Mouse (Mus musculus): ENCODE measurements around the gene Sarm1. TPM values are rescaled to one million over a fixed set of nuclear protein-coding genes. Genes with fewer than 3 reads are reported as not detected.
A peak's percentile ranks its signal among the peaks of the same experiment; 100 is the strongest.

Gene Sarm1
- polyA plus RNA-seq, 1 experiment from 2014 or later, result 6.0 TPM

DNA sequence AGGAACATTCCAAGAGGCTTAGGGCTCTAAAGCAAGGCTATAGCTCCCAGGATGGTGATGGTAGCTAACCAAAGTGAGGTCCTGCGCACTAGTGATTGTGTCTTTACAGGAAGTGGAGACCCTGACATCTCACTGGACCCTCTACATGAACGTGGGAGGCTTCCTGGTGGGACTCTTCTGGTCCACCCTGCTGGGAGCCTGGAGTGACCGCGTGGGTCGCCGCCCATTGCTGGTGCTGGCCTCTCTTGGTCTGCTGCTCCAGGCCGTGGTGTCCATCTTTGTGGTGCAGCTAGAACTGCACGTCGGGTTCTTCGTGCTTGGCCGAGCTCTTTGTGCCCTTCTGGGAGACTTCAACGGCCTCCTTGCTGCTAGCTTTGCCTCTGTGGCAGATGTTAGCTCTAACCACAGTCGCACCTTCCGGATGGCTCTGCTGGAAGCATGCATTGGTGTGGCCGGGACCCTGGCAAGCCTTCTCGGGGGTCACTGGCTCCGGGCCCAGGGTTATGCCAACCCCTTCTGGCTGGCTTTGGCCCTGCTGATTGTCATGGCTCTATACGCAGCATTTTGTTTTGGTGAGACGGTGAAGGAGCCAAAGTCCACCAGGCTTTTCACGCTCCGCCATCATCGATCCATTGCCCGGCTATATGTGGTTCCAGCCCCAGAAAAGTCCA, 31.2 kb downstream of the Sarm1 start:
- Histone ChIP-seq H3K4me1 (peaks cover 29% of the 10 kb centered on the region), H3K36me3 (replicated peaks) (peaks cover 6% of the 10 kb centered on the region), H3K27ac (replicated peaks) (peak overlapping the region; percentile 94), H3K27me3 (replicated peaks; ENCODE audit: low read depth, poor library complexity, severe bottlenecking) (no peaks in the 10 kb centered on the region), H3K4me3 (peak overlapping the region; percentile 74), H3K9me3 (peaks cover 5% of the 10 kb centered on the region; the same call in 1 of the 2 replicates)
- DNase-seq (ENCODE audit: low spot score), result no peak
- WGBS, result 65% methylated on average over 23 of the region's 23 CpGs

DNA sequence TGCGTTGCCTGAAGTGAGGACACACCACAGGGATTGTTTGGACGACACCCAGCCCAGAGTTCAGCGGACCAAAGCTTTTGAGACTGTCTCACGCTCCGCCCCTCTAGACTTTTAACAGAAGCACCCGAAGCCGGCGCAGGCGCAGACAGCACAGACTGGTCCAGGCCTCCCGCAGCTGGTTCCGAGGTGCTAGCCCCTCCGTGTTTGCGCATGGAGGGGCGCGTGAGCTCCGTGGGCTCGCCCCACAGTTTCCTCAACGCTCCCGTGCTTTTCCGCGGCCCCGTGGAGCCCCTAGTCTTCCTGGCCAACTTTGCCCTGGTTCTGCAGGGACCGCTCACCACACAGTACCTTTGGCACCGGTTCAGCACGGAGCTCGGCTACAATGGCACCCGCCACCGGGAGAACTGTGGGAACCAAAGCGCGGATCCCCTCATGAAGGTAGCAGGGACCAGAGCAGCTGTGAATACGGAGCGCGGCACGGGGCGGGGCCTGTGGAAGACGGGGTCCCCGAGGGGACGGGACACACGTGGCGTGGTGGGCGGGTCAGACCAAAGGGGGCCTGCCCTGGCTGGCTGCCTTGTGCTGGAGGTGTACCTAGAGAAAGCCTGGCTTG, 31.9 kb downstream of the Sarm1 start, which contains the start of gene Slc46a1:
Gene Slc46a1 (plus strand): TSS at position 130 of the 613 bp plus-strand sequence.
- H3K27me3 ChIP-seq (replicated peaks; ENCODE audit: low read depth, poor library complexity, severe bottlenecking), result no peaks in the 10 kb centered on the region
- peak within 1 kb of the TSS; percentile 94 for H3K27ac ChIP-seq (replicated peaks)
- under 1% methylated on average over 41 of the region's 41 CpGs for WGBS

DNA sequence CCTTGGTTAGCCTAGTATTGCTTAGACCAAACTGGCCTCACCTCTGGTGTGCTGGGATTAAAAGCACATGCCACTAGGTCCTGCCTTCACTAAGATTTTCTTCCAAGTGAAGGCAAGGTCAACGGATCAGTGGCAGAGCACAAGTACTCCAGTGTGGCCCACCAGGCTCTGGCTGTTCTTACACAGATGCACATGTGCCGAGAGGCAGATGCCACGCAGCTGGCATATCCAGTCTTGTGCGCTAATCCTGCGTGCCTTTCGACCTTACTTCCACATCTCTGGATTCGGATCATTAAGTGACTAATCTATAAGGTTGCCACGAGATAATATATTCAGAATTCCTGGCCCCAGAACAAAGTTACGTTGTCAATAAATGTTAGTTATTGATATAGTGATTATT, 32.4 kb downstream of the Sarm1 start:
- peak overlapping the region; percentile 94 for H3K27ac ChIP-seq (replicated peaks)
- peak; percentile 28 for DNase-seq (ENCODE audit: low spot score)
- WGBS, result 47% methylated on average over 9 of the region's 9 CpGs
- peaks cover 5% of the 10 kb centered on the region; the same call in 1 of the 2 replicates for H3K9me3 ChIP-seq
- peaks cover 29% of the 10 kb centered on the region for H3K4me1 ChIP-seq
- no peaks in the 10 kb centered on the region for H3K36me3 ChIP-seq (replicated peaks)
- H3K27me3 ChIP-seq (replicated peaks; ENCODE audit: low read depth, poor library complexity, severe bottlenecking), result no peaks in the 10 kb centered on the region
- peak overlapping the region; percentile 74 for H3K4me3 ChIP-seq

More for the DNA sequence above, 31.9 kb downstream of the Sarm1 start, which contains the start of gene Slc46a1:
- Histone ChIP-seq H3K4me1 (peaks cover 29% of the 10 kb centered on the region), H3K9me3 (peaks cover 5% of the 10 kb centered on the region; the same call in 1 of the 2 replicates), H3K36me3 (replicated peaks) (no peaks in the 10 kb centered on the region), H3K4me3 (peak within 1 kb of the TSS; percentile 74)
- DNase-seq (ENCODE audit: low spot score), result peak; percentile 94

DNA sequence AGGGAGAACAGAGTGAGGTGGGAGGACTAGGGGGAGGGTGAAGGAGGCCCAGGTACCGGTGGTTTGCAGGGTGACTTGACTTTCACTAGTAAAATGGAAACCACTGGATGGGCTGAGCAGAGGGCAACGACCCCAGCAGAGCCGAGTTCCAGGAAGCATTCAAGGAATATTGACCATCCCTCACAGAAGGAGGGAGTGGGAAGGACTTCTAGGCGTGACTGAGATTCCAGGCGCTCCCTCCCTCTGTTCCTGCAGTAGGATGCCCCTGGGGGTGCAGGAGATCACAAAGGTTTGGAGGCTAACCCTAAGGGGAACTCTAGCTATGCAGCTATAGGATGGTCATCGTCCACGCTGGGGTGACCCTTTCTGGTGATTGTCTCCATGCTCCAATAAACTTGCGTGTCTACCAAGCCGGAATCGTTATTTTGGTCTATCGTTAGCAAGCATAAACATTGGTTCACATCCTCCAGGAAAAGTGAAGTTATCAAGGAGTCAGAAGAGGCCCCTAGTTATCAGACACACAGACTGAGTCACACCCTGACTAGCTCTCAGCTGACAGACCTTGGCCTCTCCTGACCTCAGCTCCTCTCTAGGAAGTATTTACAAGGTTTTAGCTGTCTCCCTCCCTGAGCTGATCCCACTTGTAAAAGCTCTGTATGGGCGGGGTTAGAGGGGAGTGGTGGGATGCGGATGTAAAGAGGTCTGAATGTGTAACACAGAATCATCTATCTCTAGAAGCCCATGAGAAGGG, 34.1 kb downstream of the Sarm1 start:
- Histone ChIP-seq H3K27me3 (replicated peaks; ENCODE audit: low read depth, poor library complexity, severe bottlenecking) (no peaks in the 10 kb centered on the region), H3K36me3 (replicated peaks) (no peaks in the 10 kb centered on the region), H3K4me1 (peaks cover 29% of the 10 kb centered on the region), H3K9me3 (peaks cover 5% of the 10 kb centered on the region; the same call in 1 of the 2 replicates), H3K4me3 (no peak overlapping the region), H3K27ac (replicated peaks) (no peak overlapping the region)
- no peak for DNase-seq (ENCODE audit: low spot score)
- WGBS, result 66% methylated on average over 13 of the region's 13 CpGs

DNA sequence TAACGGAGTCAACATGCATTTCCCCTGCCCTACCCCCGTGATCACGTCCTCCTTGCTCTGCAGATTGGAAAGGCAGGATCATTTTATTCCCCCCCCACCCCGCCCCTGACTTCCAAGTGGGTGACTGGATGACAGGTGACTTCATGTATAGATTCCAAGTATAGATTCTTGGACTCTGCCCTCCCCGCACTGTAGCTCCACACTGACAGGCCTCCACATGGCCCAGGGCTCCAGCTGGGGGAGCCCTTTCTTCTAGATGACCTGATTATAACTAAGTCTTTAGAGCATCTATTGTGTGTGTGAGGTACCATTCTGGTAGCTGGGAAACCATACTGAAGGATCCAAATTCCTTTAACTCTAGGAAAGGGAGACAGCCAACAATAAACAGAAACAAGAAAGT, 34.9 kb downstream of the Sarm1 start:
- Histone ChIP-seq H3K4me3 (no peak overlapping the region), H3K27ac (replicated peaks) (no peak overlapping the region), H3K4me1 (peaks cover 29% of the 10 kb centered on the region), H3K27me3 (replicated peaks; ENCODE audit: low read depth, poor library complexity, severe bottlenecking) (no peaks in the 10 kb centered on the region), H3K36me3 (replicated peaks) (no peaks in the 10 kb centered on the region), H3K9me3 (peaks cover 5% of the 10 kb centered on the region; the same call in 1 of the 2 replicates)
- no peak for DNase-seq (ENCODE audit: low spot score)
- 85% methylated on average over 5 of the region's 5 CpGs for whole genome bisulfite sequencing

DNA sequence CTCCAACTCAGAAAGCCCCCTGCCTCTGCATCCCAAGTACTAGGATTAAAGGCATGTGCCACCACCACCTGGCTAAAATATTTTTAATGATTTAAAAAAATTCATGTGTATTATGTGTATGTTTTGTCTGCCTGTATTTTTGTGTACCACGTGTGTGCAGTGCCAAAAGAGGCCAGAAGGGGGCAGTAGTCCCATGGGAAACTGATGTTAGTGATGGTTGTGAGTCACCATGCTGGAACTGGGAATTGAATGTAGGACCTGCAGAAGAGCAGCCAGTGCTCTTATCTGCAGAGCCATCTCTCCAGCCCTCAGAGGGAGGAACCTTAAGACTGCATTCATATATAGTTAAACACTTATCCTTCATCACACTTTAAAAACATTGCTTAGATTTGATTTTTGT, 35.7 kb downstream of the Sarm1 start:
- no peak overlapping the region for H3K27ac ChIP-seq (replicated peaks)

DNA sequence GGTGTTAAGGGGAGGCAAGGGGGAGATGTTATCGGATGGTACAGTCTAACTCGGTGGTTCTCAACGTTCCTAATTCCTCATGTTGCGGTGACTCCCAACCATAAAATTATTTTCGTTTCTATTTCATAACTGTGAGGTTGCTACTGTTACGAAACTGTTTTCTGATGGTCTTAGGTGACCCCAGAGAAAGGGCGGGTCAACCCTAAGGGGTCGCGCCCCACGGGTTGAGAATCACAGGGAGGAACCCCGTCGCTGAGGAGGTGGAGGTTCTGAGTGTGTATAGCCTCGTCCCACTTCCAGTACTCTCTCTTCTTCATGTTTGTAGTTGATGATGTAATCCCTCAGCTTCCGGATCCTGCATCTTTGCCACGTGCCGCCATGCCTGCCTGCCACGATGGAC, 38.8 kb downstream of the Sarm1 start:
- DNase-seq (ENCODE audit: low spot score), result no peak
- WGBS, result 86% methylated on average over 17 of the region's 17 CpGs
- H3K27me3 ChIP-seq (replicated peaks; ENCODE audit: low read depth, poor library complexity, severe bottlenecking), result 0 out of 2 replicates have a peak, but pooled peaks cover 6% of the 10 kb centered on the region
- no peak overlapping the region for H3K4me3 ChIP-seq
- no peaks in the 10 kb centered on the region for H3K36me3 ChIP-seq (replicated peaks)
- peaks cover 5% of the 10 kb centered on the region; the same call in 1 of the 2 replicates for H3K9me3 ChIP-seq
- H3K27ac ChIP-seq (replicated peaks), result no peak overlapping the region
- peaks cover 13% of the 10 kb centered on the region; the same call in 1 of the 2 replicates for H3K4me1 ChIP-seq

More for the DNA sequence above, 35.7 kb downstream of the Sarm1 start:
- no peaks in the 10 kb centered on the region for H3K27me3 ChIP-seq (replicated peaks; ENCODE audit: low read depth, poor library complexity, severe bottlenecking)
- 61% methylated on average over 1 of the region's 1 CpGs for WGBS
- no peak overlapping the region for H3K4me3 ChIP-seq
- H3K36me3 ChIP-seq (replicated peaks), result no peaks in the 10 kb centered on the region
- DNase-seq (ENCODE audit: low spot score), result no peak
- H3K9me3 ChIP-seq, result peaks cover 5% of the 10 kb centered on the region; the same call in 1 of the 2 replicates
- peaks cover 28% of the 10 kb centered on the region for H3K4me1 ChIP-seq

DNA sequence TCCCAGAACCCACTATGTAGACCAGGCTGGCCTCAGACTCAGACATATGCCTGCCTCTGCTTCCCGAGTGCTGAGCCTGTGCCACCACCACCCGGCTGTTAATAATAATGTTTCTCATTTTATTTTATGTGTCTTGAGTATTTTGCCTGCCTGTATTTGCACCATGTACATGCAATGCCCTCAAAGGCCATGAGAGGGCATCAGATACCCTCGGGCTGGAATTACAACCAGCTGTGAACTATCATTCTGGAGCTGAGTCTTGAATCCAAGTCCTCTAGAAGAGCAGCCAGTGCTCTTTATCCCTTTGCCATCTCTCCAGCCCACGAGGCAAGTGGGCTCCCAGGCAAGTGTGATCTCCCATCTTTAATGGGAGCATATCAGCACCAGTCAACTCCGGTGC, 42.2 kb downstream of the Sarm1 start:
- DNase-seq (ENCODE audit: low spot score), result peak; percentile 51
- Histone ChIP-seq H3K4me1 (peaks cover 5% of the 10 kb centered on the region; the same call in 1 of the 2 replicates), H3K9me3 (no peaks in the 10 kb centered on the region), H3K36me3 (replicated peaks) (no peaks in the 10 kb centered on the region), H3K4me3 (no peak overlapping the region), H3K27ac (replicated peaks) (no peak overlapping the region), H3K27me3 (replicated peaks; ENCODE audit: low read depth, poor library complexity, severe bottlenecking) (0 out of 2 replicates have a peak, but pooled peaks cover 6% of the 10 kb centered on the region)
- WGBS, result 44% methylated on average over 5 of the region's 5 CpGs

DNA sequence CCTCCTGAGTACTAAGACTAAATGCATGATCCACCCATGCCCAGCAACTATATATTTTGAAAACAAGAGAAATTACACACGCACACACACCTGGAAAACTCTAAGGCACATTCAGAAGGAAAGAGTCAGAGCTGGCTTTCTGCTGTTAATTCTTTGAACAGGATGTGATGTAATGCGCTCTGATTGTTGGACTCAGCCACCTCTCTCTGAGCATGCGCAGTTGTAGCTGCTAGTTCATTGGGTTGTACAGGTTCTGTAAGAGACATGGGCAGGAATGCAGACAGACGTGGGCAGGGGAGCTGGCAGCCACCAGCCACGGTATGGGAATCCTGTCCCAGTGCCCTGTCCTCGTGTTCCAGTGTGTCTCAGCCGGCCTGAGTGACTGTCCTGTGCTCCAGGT, 43.3 kb downstream of the Sarm1 start:
- 71% methylated on average over 7 of the region's 7 CpGs for WGBS
- Histone ChIP-seq H3K36me3 (replicated peaks) (no peaks in the 10 kb centered on the region), H3K27ac (replicated peaks) (no peak overlapping the region), H3K4me1 (peaks cover 5% of the 10 kb centered on the region; the same call in 1 of the 2 replicates), H3K4me3 (no peak overlapping the region), H3K9me3 (no peaks in the 10 kb centered on the region), H3K27me3 (replicated peaks; ENCODE audit: low read depth, poor library complexity, severe bottlenecking) (0 out of 2 replicates have a peak, but pooled peaks cover 6% of the 10 kb centered on the region)
- no peak for DNase-seq (ENCODE audit: low spot score)

DNA sequence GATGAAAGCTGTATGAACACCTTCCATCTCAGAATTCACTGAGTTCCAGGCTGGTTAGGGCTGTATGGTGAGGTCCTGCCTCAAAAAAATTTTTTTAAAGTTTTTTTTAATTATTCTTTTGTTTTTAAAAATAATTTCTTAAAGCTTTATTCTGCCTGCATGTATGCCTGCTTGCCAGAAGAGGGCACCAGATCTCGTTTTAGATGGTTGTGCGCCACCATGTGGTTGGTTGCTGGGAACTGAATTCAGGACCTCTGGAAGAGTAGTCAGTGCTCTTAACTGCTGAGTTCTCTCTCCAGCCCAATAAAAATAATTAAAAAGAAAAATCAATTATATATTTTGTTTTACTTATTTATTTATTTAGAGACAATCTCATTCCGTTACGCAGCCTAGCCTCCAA, 43.9 kb downstream of the Sarm1 start:
- 10% methylated on average over 4 of the region's 4 CpGs for WGBS
- H3K4me3 ChIP-seq, result no peak overlapping the region

DNA sequence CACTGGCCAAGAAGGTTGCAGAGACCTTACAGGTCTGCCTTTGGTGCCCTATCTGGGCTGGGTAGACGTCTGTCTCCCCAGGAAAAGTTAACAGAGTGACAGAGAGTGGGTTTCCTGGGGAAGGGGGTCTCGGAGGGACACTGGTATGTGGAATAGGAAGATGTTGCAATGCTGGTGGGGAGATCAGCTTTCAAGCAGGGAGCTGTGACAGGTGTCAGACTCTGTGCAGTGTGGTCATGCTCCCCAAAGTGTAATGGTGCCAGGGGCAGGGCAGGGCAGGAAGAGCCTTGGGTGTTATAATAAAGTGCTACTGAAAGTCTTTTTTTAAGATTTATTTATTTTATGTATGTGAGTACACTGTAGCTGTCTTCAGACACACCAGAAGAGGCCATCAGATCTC, 47.2 kb downstream of the Sarm1 start:
- Histone ChIP-seq H3K27me3 (replicated peaks; ENCODE audit: low read depth, poor library complexity, severe bottlenecking) (no peaks in the 10 kb centered on the region), H3K9me3 (no peaks in the 10 kb centered on the region), H3K27ac (replicated peaks) (no peak overlapping the region), H3K4me3 (no peak overlapping the region), H3K4me1 (peaks cover under 1% of the 10 kb centered on the region; the same call in 1 of the 2 replicates), H3K36me3 (replicated peaks) (no peaks in the 10 kb centered on the region)
- no peak for DNase-seq (ENCODE audit: low spot score)
- WGBS, result 53% methylated on average over 2 of the region's 2 CpGs

More for the DNA sequence above, 43.9 kb downstream of the Sarm1 start:
- peak; percentile 65 for DNase-seq (ENCODE audit: low spot score)
- H3K36me3 ChIP-seq (replicated peaks), result no peaks in the 10 kb centered on the region
- H3K9me3 ChIP-seq, result no peaks in the 10 kb centered on the region
- peaks cover 5% of the 10 kb centered on the region; the same call in 1 of the 2 replicates for H3K4me1 ChIP-seq
- no peak overlapping the region for H3K27ac ChIP-seq (replicated peaks)
- 0 out of 2 replicates have a peak, but pooled peaks cover 6% of the 10 kb centered on the region for H3K27me3 ChIP-seq (replicated peaks; ENCODE audit: low read depth, poor library complexity, severe bottlenecking)

DNA sequence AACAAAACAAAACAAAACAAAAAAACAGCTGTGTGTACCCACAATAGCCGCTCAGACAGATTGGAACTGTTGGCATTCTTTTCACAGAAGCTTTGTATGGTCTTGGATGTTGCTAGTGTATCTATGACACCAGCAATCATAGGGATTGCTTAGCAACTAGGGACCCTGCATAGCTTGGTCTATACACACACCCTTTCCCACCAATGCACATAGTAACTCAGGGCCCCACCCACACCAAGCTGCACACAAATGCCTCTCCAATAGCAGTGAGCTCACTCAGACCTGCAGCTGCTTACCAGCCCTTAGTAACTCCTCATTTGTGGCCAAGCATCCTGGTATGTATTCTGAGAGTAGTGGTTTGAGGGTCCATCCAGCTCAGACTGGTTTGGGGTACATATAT, 49.3 kb downstream of the Sarm1 start:
- Histone ChIP-seq H3K9me3 (no peaks in the 10 kb centered on the region), H3K36me3 (replicated peaks) (no peaks in the 10 kb centered on the region), H3K27ac (replicated peaks) (no peak overlapping the region), H3K4me3 (no peak overlapping the region), H3K27me3 (replicated peaks; ENCODE audit: low read depth, poor library complexity, severe bottlenecking) (no peaks in the 10 kb centered on the region), H3K4me1 (no peaks in the 10 kb centered on the region)
- no peak for DNase-seq (ENCODE audit: low spot score)
- WGBS, result 98% methylated on average over 1 of the region's 1 CpGs

All from embryonic facial prominence, embryonic 10.5 days (tissue).